Mouse (Mus musculus) embryo, embryonic 10.5 days (tissue): ENCODE results near the gene Aagab.

Experiments used
- DNase-seq: peaks from one replicate; pipeline ENCODE4 v3.0.0-alpha.2; 2015; ENCODE audit warnings: low spot score

Gene Aagab

DNA sequence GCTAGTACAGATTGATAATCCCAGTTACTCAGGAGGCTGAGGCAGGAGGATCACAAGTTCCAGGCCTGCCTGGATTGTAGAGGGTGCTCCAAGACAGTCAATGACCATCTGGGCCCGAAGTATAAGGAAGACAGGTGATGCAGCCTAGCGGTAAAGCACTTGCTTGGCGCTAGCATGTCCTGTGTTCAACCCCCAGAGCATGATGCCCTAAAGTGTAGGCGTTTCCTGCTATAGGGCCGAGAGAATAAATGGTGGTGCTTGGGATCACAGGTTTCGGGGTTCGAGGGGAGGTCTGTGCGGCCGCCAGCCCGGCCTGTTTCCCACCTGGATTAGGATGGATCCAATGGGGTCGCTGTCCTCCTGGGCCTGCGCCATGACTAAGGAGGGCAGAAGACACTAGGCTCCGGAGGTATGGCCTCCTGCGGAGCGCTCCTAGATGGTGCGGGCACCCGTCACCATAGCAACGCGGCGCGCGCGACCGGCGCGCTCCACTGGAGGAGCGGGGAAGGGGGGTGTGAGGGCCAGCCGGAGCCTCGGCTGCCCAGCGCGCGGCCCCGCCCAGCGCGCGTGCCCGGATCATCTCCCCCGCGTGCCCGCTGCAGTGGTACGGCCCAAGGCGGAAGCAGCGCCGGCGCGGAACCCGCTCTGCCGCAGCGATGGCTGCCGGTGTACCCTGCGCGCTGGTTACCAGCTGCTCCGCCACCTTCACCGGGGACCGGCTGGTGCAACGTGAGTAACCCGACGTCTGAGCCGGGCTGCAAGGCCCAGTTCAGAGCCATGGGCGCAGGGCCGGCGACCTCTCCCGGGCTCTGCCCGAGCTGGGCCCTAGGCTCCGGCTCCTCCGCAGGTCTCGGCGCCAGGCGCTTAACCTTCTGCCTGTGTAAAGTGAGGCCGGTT is at the start of gene Aagab, which contains the start of gene Iqch:
Gene Aagab (plus strand): TSS at position 618 of the 897 bp plus-strand sequence.
Gene Iqch (minus strand): TSS at position 451 of the 897 bp plus-strand sequence.
- peak; percentile 95 for DNase-seq

DNA sequence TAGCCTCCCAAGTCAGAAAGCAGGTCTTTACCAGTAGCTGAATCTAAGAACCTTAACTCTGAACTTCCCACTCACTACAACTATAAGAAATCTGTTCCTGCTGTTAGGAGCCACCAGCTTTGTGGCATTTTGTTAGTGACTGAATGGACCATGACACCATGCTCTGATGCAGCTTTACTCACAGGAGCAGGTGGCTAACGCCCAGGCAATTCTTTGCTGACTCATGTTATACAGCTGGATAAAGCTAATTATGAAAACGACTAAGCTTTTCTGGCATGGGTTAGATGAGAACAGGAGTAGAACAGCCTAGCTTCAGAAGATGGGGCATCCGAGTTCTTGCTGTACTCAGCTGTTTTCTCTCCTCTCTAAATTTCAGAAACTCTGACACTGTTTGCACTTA is 48.8 kb upstream of the Aagab start:
- DNase-seq, result no peak

DNA sequence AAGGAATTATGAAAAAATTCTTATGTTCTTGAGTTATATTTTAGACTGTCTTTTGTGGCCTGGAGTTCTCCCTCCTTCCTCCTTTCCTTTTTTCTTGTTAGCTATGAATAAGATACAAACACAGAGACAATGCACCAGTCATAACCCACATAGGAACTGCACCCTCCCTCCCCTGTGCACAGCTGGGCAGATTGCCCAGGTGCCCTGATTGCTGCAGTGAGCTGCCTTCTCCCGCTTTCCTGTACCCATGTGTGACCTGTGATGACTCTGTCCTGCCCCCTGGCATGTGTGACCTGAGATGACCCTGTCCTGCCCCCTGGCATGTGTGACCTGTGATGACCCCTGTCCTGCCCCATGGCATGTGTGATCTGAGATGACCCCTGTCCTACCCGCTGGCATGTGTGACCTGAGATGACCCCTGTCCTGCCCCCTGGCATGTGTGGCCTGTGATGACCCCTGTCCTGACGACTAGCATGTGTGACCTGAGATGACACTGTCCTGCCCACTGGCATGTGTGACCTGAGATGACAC is 46.9 kb upstream of the Aagab start:
- no peak for DNase-seq

DNA sequence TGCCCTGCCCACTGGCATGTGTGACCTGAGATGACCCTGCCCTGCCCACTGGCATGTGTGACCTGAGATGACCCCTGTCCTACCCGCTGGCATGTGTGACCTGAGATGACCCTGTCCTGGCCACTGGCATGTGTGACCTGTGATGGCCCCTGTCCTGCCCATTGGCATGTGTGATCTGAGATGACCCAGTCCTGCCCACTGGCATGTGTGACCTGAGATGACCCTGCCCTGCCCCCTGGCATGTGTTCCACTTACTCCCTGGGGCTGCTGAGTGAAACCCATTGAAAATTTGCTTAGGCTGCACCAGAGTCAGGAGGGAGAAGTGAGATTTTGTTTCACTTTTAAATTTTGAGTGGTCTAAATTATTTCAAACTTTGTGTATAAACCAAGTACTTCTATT is 46.1 kb upstream of the Aagab start:
- DNase-seq, result no peak

DNA sequence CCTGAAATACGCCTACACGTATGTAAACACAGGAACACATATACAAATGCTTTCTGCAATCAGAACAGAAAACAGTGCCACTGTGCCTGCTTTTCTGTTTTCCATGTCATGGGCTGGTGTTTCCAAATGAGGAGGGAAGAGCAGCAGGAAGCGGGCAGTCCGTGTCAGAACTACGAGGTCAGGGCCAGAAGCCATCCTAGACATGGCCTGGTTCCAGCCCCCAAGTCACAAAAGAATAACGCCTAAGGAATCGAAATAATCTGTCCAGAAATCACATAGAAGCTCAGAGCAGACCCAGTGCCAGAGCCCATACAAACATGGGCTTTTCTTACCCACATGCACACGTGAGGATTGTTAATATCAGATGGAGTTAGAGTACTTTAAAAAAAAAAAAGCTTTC is 45.5 kb upstream of the Aagab start:
- no peak for DNase-seq

DNA sequence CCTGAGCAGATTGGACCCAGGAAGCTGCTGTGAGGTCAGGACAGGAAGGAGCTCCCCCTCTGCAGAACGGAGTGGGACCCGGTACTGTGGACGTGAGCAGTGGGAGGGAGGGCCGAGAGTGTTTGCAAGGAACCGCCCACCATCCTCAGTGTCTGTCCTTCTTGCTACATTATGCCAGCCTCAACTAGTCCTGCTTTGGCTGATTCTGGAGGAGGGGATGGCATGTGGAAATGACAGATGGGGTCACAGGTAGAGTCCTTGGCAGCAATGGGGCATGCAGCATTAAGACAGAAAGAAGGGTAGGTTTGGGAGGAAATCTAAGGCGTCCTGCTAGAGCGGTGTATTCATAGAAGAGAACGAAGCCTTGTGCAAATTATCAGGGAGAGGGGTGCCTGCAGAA is 40.5 kb upstream of the Aagab start:
- no peak for DNase-seq

DNA sequence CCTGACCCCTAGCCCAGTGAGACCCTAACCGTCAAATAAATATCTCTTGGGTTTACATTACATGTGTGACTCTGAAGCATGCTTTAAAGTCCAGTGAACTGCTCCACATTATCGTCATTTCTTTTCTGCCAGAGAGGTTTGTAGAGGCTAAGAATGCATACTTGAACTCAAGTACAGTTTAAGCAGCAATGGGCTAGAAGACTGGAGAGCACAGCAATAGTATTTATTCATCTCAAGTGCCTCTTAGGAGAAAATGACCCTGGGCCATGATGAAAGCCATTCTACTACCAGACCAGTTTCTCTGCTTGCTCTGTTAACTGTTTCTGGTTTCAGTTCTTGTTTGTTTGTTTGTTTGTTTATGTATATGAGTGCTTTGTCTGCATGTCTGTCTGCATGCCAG is 39.0 kb upstream of the Aagab start:
- DNase-seq, result no peak

DNA sequence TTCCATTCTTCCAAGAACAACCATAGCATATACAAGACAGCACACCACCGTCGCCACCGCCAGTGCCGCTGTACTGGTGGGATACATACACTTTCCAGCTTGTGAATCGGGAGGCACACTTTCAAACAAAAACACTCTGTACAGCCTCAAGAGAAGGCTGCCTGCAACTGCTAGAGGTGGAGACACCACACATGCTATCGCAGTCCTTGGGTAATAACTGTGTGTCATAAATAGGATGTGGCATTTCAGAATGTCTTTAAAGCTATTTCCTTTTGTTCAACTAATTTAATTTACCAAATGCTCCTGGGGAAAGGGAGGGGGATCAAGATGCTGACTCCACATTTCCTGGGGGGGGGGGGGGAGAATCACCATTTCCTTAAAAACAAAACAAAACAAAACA is 34.1 kb upstream of the Aagab start:
- DNase-seq, result no peak

DNA sequence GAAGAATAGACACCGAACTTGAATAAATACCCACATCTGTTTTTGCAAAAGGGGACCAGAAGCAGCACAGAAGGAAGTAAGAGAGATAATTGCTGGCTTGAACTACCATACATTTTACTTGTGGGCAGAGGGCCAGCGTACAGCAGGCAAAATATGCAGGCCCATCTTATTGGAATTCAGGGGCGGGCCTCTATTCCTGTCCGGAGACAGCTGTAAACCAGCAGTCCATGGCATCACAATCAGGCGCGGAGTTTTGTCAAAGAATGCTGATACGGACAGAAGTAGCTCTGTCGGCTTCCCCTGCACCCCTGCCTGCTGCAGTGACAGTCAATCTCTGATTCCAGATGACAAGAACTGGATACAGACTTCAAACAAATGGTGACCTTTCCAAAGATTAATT is 33.7 kb upstream of the Aagab start:
- DNase-seq, result peak; percentile 45

DNA sequence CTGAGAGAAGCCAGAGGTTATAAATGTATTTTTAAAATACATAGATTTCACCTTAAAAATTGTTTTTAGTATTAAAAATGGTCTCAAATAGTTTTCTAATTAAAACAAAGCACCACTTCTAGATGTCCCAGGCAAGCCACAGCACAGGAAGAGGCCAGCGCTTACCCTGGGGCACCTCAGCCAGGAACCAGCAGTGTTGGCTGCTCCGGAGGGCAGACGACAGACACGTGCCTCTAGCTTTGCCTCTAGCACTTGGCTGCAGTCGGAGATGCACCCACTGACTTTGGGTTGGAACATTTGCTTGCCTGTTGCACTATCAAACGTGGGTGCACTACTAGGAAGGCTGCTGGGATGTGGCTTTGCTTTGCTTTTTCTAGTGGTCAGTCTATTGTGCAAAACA is 30.6 kb upstream of the Aagab start:
- DNase-seq, result no peak

DNA sequence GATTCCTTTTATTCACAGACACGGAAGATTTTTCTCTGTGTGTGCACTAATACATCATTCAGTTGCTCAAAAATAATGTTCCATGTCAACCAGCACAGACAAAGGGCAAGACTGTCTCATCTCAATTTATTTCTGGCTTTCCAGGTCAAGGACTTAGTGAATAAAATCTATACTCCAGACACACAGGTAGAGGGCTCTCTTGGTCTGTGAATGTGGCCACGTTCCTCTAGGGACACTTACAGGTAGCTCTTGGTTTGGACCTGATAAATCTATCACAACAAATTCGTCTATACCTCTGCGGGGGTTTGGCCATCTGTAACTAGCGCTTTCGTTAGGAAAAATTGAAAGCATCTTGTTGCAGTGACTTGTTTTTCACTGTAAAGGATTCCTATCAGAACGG is 29.6 kb upstream of the Aagab start:
- DNase-seq, result no peak

DNA sequence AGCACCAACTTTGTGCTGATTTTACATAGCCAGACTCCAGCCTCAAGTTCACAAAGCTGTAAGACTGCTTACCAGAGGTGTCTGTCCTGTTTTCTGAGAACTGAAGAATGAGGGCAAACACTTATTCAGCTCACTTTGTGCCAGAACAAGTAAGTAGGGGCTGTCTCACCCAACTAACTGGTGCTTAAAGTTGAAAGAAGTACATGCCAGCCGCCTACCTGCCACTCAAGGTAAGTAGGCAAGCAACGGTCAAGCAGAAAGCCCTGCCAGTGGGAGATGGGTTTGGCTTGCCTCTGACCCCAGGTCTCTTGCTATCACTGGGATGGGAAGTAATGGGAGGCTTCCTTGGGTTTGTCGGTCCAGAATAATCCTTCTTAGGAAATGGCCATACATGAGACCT is 25.0 kb upstream of the Aagab start:
- DNase-seq, result no peak

DNA sequence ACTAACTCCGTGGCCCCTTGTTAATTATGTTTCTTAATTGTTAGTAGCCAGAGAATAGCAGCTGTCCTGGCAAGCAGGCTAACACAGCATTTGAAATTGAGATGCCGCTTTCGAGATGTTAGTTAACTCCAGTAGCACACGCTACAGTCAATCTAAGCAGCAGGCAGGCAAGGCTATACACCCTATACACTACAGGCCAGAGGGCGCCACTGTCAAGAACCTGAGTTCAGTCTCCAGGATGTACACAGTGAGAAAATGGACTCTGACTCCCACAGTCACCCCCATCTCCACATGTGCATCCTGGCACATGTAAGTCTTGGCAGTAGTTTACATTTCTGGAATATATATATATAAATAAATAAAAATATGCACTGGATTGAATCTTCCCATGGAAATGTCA is 22.8 kb upstream of the Aagab start:
- no peak for DNase-seq

DNA sequence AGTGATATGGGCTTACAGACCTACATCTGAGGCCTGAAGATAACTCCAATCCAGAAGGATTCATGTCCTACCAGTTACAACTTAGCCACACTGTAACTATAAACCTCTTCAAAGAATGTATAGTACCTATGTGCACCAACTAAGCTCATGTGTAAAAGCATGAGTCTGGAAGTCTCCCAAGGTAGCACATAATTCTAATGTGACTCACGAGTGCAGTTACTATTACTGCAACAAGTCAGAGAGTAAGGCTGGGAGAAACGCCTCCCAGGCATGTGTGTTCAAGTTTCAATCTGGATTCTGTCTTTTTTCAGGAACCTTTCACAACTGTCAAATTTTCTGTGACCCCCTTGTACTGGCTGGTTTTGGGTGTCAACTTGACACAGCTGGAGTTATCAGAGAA is 22.4 kb upstream of the Aagab start:
- DNase-seq, result no peak

DNA sequence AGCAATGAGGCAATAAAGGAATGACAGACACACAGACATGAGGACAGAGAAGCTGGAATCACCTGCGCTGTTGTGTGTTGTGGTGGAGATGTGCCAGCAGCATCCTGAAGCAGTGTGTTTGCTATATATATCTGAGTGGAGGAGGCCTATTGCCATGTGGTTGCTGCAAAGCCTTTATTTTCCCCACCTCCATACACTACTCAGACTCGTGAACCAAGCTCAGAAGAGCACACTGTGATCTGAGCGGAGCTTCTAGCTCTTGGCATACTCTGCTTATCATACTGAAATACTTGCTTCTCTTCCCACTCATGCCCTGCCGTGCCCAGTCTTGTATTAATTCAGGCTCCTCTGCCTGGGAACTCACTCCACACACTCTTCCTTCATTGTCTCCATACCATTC is 20.7 kb upstream of the Aagab start:
- DNase-seq, result no peak

DNA sequence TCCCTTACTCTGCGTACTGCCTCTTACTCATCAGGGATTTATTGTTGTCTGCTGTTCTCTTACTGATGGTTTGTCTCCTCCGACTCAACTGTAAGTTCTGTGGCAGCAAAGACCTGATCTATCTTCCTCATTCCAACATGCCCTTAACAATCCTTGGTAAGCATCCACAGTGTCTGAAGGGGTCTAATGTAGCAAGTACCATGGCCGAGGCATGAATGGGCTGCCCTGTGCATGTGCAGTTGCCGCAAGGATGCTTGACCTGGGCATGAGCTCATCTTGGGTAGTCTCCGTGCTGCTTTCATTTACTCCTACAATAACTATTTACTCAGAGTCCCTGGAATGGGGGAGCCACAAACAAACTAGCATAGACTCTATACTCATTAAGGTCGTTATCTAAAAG is 17.2 kb upstream of the Aagab start:
- no peak for DNase-seq

DNA sequence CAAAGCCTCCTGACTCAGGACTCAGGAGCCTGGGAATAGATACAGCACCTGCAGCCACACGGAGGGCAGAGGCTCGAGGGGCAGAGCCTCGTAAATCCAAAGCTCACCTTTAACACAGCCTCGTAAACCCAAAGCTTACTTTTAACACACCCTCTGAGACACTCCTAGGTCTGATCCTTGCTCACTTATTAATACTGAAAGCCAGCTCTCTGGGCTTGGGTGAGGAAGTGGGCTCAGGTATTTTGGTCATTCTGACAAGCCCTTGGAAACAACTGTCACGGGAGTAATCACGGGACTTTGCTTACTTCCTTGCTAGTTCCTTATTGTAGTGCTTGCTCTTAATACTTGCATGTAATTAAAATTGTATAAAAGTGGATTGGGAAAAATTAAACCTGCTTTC is 13.3 kb upstream of the Aagab start:
- DNase-seq, result no peak

DNA sequence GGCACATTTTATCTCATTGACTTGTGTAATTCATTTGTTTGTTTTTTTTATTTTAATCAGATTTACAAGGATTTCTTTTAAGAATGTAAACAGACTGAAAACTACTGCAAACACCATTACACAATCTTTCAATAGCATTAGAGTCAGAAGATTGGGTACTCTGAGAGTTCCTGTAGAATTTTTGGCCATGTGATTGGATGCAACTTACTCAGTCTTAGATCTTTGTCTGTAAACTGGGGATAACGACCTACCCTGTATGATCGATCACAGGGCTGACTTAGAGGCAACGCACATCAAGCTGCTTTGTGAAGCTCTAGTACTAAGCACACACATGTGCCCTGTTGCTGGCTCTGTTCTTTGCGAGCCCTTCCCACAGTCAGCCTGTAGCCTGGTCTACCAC is 11.9 kb upstream of the Aagab start:
- DNase-seq, result no peak

DNA sequence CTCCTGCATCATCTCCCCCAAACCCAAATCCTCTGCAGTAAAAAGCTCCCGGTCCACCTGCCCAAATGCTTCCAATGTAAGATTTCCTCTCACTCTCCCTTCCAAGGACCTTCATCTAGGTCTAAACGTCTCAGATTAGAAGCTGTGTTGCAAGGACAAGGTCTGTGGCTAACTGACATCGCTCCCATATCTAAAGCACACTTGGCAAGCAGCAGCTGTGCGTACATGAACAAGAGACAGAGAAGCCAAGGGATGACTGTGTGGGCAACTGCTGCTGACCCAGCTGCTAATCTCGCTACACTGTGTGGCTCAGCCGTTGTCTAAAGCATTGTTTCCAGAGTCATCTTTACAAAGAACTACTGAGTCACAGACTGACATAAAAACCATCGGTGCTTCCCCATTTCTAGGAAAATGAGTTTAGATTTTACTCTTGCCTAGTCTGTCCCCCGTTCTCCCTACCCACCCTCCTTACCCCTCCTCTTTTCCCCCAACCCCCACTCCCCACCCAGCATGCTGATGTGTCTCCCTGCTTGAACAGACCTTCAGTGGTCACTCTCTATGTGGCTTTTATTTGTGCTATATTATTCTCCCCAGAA is 10.7 kb upstream of the Aagab start:
- DNase-seq, result no peak

DNA sequence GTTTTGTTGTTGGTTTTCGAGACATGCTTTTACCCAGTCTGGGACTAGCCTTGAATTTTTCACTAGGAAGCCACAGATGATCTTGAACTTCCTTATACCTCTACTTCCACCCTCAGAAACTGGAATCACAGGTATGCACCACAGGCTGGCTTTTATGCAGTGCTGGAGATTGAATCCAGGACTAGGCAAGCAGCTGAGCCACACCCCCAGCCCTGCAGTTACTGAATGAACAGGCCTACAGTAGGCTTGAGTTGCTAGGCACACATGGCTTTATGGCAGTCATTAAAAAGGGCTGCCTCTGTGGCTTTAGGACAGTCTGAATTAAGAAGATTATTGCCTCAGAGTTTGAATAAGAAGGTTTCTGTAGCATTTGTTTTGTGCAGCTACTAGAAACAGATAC is 7.4 kb upstream of the Aagab start:
- DNase-seq, result no peak

DNA sequence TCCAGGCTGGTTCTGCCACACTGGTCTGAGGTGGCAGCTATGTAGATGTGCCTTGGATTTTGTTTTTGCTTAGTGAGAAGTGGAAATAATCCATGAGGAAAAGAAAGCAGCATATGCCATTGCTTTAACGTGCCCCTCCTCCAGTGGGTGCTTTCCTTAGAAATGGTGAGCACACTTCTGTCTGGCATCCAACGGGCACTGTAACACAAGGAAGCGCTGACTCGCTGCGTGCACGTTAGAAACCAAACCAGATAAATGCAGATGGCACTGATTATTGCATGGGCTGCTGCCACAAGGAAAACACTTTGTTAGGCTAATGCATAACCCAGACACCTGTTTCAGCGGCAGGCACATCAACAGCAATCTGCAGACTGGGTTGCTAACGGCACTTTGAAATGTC is 6.8 kb upstream of the Aagab start:
- no peak for DNase-seq

DNA sequence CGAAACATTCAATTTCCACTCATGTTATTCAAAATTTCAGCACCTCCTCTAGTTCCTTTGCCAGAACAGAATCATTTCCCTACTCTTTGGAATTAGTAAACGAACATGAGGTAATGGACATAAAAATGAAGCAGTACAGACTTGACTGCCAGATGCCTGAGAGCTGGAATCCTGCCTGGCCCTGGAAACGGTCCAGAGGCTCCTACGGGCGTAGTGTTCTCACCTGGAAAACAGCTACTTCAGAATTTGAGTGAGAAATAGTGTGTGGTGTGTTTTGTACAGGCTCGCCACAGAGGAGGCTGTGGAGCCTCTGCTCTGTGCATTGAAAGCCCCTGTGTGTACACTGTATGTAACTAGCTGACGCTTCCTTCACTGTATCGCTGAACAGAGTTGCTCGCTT is 5.8 kb upstream of the Aagab start:
- DNase-seq, result no peak

DNA sequence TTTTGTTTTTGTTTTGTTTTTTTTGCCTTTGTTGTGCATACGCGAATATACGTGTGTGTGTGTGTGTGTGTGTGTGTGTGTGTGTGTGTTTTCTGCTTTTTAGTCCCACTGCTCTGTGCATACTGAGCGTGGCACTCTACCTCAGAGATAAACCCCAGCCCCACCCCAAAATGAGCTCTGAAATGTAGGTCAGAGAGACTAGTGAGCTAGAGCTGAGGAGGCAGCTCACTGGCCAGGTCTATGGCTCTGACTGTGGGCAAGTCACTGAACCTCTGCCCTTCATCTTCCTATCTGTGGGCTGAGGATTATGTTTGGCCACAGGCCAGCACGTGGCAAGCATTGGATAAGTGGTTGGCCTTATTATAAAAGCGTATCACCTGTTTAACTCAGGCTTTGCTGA is 1.4 kb downstream of the Aagab start:
- DNase-seq, result no peak

DNA sequence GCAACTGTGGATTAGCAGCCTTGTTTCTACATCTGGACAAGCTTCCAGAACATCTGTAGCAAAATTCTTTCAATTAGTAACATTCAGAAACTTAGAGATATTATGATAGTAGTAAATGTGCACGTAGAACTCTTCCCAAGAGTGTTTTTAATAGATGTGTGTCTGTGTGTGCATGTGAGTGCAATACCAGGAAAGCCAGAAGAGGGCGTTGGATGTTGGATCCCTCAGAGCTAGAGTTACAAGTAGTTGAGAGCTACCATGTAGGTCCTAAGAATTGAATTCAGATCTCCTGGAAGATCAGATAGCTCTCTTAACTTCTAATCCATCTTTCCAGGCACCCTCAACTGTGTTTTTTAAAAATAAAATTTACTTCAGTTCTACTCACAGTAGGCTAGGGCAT is 4.1 kb downstream of the Aagab start:
- DNase-seq, result no peak
